Mouse (Mus musculus): ENCODE measurements at regions not wholly inside any gene's neighbourhood (a gene's known extent, or its start where the extent isn't known, plus 50 kb on each side); places are given as distances from the start of the nearest gene placed in this dataset.

DNA sequence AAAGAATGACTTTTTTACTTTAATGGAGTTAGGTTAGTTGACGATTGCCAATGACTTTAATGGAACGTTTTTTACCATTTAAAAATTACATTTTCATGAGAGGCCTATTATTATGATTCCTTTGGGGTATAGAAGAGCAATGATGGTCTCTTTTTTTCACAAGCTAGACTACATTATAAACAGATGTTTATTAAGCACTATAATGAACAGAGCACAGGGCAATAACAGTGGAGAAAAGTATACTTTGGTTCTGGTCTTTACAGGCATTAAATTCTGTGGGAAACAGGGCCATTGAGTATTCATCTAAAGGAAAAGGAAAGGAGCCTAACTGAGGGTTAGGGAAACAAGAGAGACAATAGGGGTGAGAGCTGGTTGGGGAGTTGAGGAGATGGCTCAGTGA lies 199.0 kb upstream of the Actbl2 start:
- H3K27me3 ChIP-seq, result no peaks in the 10 kb centered on the region
- H3K9ac ChIP-seq, result no peak overlapping the region
- no peak overlapping the region for H3K27ac ChIP-seq
- 56% methylated on average over 2 of the region's 2 CpGs for WGBS
- no peaks in the 10 kb centered on the region for H3K36me3 ChIP-seq
- H3K9me3 ChIP-seq, result no peaks in the 10 kb centered on the region
- no peak overlapping the region for H3K4me3 ChIP-seq
- no peak overlapping the region for H3K4me2 ChIP-seq (replicated peaks)
- H3K4me1 ChIP-seq, result no peaks in the 10 kb centered on the region
- ATAC-seq (ENCODE audit: insufficient number of reproducible peaks, insufficient read depth, low FRiP score, low TSS enrichment), result no peak

DNA sequence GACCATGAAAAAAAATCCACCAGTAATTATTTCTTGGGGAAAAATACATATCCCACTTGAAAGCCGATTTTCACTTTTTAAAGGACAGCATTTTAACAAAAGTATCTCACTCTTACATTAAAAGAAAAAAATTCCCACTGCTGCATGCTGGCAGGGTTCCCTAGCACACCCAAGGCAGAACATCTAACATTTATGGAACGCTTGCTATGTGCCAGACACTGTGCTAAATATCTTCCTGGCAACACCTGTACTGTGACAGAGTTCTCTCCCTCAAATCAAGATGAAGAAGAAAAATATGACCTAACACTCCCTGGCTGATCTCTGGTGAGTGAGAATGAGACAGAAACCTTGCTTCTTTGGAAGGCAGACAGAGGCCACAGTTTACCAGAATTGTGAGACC lies 167.1 kb upstream of the Actbl2 start:
- H3K4me2 ChIP-seq (replicated peaks), result no peak overlapping the region
- no peaks in the 10 kb centered on the region for H3K9me3 ChIP-seq
- no peak overlapping the region for H3K4me3 ChIP-seq
- no peaks in the 10 kb centered on the region for H3K27me3 ChIP-seq
- no peak for ATAC-seq (ENCODE audit: insufficient number of reproducible peaks, insufficient read depth, low FRiP score, low TSS enrichment)
- 83% methylated on average over 2 of the region's 2 CpGs for WGBS
- H3K4me1 ChIP-seq, result no peaks in the 10 kb centered on the region
- no peak overlapping the region for H3K27ac ChIP-seq
- H3K9ac ChIP-seq, result no peak overlapping the region
- no peaks in the 10 kb centered on the region for H3K36me3 ChIP-seq

DNA sequence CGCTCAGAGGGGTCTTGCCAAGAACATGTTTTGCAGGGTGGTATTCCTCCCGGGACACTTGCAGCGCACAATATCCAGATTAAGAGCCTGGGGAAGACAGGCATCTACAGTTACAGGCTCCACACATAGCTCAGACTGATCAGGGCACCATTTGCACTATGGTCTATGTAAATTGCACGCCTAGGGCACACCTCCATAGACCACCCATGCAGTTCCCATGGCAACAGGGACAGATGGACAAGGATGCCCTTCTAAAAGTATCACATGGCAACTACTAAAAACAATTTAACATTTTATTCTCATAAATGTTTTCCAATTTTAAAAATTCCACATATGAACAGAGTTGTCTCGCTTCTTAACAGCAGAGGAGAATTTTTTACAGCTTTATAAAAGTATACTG lies 158.7 kb upstream of the Actbl2 start:
- H3K4me1 ChIP-seq, result no peaks in the 10 kb centered on the region
- H3K36me3 ChIP-seq, result no peaks in the 10 kb centered on the region
- no peak overlapping the region for H3K9ac ChIP-seq
- H3K4me3 ChIP-seq, result no peak overlapping the region
- 88% methylated on average over 5 of the region's 5 CpGs for WGBS
- no peaks in the 10 kb centered on the region for H3K27me3 ChIP-seq
- ATAC-seq (ENCODE audit: insufficient number of reproducible peaks, insufficient read depth, low FRiP score, low TSS enrichment), result no peak
- no peak overlapping the region for H3K4me2 ChIP-seq (replicated peaks)
- no peak overlapping the region for H3K27ac ChIP-seq
- H3K9me3 ChIP-seq, result no peaks in the 10 kb centered on the region

DNA sequence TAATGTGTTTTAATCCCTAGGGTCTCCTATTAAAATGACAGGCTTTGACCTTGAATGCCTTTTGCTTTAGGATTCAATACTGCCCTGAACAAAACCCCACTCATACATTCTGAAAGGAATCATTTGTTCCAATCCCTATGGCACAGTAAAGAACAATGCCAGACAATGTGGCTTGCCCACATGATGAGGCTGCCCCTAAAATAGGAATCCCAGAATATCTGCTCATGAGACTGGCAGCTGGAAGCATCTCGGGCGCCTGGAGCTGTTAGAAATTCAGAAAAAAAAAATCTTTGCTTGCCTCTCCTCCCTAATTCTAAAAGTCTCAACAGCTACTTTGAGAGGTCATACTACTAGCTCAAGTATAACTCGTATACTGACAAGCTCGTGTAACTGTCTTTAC lies 157.5 kb upstream of the Actbl2 start:
- Histone ChIP-seq H3K9me3 (no peaks in the 10 kb centered on the region), H3K9ac (no peak overlapping the region), H3K36me3 (no peaks in the 10 kb centered on the region), H3K4me2 (replicated peaks) (no peak overlapping the region), H3K4me3 (no peak overlapping the region), H3K27me3 (no peaks in the 10 kb centered on the region), H3K27ac (no peak overlapping the region), H3K4me1 (no peaks in the 10 kb centered on the region)
- no peak for ATAC-seq (ENCODE audit: insufficient number of reproducible peaks, insufficient read depth, low FRiP score, low TSS enrichment)
- 87% methylated on average over 4 of the region's 4 CpGs for WGBS

DNA sequence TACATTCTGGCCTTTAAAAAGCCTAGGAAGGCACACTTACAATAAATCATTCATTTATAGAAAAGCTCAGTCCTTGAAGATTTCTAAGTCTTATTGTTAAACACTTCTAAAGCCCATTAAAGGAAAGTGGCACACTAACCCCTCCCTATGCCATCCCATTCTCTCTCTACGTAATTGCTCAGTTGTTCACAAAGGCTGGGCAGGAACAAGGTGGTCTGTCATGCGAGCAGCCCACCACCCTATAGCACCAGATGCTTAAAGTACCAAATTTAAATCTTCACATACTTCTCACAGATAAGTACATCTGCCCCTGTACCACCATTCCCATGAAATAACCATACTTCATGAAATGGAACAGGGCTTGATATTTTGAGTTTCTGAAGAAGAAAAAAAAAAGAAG lies 156.1 kb upstream of the Actbl2 start:
- 67% methylated on average over 2 of the region's 2 CpGs for WGBS
- no peak overlapping the region for H3K9ac ChIP-seq
- no peak for ATAC-seq (ENCODE audit: insufficient number of reproducible peaks, insufficient read depth, low FRiP score, low TSS enrichment)

DNA sequence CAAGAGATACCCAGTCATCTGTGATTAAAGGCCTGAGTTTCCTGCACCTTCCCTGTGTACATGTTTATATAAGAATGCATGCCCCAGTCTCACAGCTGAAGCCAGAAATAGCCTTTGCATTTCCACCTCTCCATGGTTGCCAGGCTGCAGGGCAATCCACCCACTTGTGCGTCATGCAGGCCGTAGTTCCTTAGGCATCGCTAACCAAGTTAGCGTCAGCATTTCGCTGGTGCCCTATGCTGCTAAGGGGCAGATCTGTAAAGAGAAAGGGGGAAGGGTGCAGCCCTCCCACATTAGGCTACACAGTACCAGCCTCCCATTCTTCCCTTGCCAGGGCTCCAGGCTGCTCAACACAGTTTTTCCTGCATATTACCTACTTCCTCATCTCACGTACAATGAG lies 155.6 kb upstream of the Actbl2 start:
- no peak for ATAC-seq (ENCODE audit: insufficient number of reproducible peaks, insufficient read depth, low FRiP score, low TSS enrichment)
- no peaks in the 10 kb centered on the region for H3K36me3 ChIP-seq
- WGBS, result 81% methylated on average over 6 of the region's 6 CpGs
- H3K4me1 ChIP-seq, result no peaks in the 10 kb centered on the region
- no peak overlapping the region for H3K27ac ChIP-seq
- H3K4me3 ChIP-seq, result no peak overlapping the region
- no peak overlapping the region for H3K4me2 ChIP-seq (replicated peaks)
- no peaks in the 10 kb centered on the region for H3K27me3 ChIP-seq
- H3K9me3 ChIP-seq, result no peaks in the 10 kb centered on the region
- no peak overlapping the region for H3K9ac ChIP-seq

More for the DNA sequence above, 156.1 kb upstream of the Actbl2 start:
- H3K4me3 ChIP-seq, result no peak overlapping the region
- no peaks in the 10 kb centered on the region for H3K27me3 ChIP-seq
- H3K36me3 ChIP-seq, result no peaks in the 10 kb centered on the region
- no peak overlapping the region for H3K4me2 ChIP-seq (replicated peaks)
- no peaks in the 10 kb centered on the region for H3K4me1 ChIP-seq
- H3K9me3 ChIP-seq, result no peaks in the 10 kb centered on the region
- no peak overlapping the region for H3K27ac ChIP-seq

DNA sequence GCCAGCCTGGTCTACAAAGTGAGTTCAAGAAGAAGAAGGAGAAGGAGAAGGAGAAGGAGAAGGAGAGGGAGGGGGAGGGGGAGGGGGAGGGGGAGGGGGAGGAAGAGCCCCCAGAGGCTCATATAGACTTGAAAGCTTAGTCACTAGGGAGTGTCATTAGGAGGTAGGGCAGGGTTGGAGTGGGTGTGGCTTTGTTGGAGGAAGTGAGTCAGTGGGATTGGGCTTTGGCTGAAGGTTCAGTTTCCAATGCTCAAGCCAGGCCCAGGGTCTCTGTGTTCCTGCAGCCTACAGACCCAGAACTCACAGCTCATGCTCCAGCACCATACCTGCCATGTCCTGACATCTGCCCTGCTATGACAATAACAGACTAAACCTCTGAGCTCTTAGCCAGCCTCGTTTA lies 154.4 kb upstream of the Actbl2 start:
- no peak overlapping the region for H3K9ac ChIP-seq
- no peaks in the 10 kb centered on the region for H3K9me3 ChIP-seq
- no peak overlapping the region for H3K4me2 ChIP-seq (replicated peaks)
- H3K27me3 ChIP-seq, result no peaks in the 10 kb centered on the region
- no peak overlapping the region for H3K4me3 ChIP-seq
- no peaks in the 10 kb centered on the region for H3K36me3 ChIP-seq
- H3K4me1 ChIP-seq, result no peaks in the 10 kb centered on the region
- no peak overlapping the region for H3K27ac ChIP-seq
- WGBS, result 84% methylated on average over 1 of the region's 1 CpGs
- ATAC-seq (ENCODE audit: insufficient number of reproducible peaks, insufficient read depth, low FRiP score, low TSS enrichment), result no peak

DNA sequence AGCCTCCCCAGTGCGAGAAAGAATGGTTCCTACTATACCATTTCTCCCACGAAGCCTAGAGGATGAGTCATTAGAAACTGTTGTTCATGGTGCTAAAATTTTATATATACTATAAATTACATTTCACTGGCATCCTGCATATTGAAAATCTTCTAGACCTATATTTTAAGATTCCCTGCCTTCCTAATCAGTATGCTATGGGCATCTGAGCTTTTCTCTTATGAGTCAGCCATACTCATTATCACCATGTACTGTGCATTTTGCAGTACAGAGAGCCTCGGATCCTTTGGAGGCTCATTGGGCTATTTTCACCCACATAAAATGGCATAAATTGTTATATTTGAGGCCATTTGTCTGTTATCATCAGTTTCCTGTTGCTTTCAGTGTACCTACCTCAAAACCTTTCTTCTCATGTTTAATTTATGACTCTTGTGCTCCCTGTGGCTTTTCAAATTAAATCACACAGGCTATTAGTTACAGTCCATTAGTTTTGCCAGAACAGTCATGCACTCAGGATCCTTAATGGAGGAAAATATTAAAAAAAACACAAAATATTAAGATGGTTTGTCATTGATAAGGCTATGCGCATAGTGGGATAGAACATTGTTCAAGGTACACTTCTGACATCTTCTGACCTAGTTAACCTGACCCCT lies 150.1 kb upstream of the Actbl2 start:
- Histone ChIP-seq H3K9ac (no peak overlapping the region), H3K4me1 (no peaks in the 10 kb centered on the region), H3K4me2 (replicated peaks) (no peak overlapping the region), H3K27me3 (no peaks in the 10 kb centered on the region), H3K27ac (no peak overlapping the region), H3K4me3 (no peak overlapping the region), H3K9me3 (no peaks in the 10 kb centered on the region), H3K36me3 (no peaks in the 10 kb centered on the region)
- WGBS, result 84% methylated on average over 4 of the region's 4 CpGs
- ATAC-seq (ENCODE audit: insufficient number of reproducible peaks, insufficient read depth, low FRiP score, low TSS enrichment), result no peak

- Histone ChIP-seq H3K27ac (no peak overlapping the region), H3K4me1 (no peaks in the 10 kb centered on the region), H3K4me3 (no peak overlapping the region), H3K36me3 (no peaks in the 10 kb centered on the region), H3K27me3 (no peaks in the 10 kb centered on the region), H3K9ac (no peak overlapping the region), H3K9me3 (no peaks in the 10 kb centered on the region), H3K4me2 (replicated peaks) (no peak overlapping the region)
- no peak for ATAC-seq (ENCODE audit: insufficient number of reproducible peaks, insufficient read depth, low FRiP score, low TSS enrichment)
- WGBS, result 62% methylated on average over 3 of the region's 3 CpGs
Measured at GRCm38 (mm10) chr13:111131108-111131507, 123.7 kb upstream of the Actbl2 start.

DNA sequence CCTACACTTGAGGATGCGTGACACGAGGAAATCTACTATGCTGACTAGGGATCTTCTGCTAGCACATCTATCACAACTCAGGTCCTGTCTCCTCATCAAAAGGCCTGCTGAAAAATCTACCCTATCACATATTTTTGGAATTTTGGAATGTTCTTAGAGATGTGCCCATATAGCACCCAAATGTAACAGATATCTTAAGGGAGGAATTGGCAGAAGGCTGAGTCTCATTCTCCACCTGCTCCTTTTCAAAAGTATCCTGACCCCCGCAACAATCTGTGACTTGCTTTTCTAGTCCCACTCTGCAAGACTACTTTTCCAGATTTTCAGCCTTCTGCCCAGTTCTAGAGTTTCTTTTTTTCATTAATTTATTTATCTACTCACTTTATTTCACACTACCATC lies 118.4 kb upstream of the Actbl2 start:
- no peak for ATAC-seq (ENCODE audit: insufficient number of reproducible peaks, insufficient read depth, low FRiP score, low TSS enrichment)

DNA sequence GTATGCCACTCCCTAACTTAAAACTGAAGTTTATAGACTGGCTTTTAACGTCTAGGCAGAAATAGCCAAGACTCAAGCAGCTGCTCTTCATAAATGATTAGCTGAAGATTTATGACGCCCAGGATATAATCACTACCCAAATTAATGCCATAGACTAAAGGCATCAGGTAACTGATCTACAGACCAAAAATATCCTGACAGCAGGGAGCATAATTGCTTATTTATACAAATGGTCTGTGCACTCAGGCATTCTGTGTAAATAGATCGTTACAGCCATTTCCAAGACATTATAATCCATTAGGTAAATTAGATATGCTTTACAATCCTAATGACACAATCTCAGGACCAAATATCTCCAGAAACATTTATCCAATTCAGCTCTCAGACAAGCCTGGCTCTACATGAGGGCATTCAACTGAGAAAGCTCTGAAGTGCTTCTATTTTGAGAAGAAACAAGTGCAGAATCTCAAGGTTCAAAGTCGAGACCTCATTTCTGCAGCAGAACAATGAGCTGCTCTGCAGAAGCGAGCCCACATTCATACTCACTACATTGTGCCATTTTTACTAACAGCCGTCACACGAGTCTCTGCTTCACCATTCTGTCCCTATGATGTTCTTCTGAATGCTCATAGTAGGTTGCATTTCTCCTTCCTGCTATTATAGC lies 111.9 kb upstream of the Actbl2 start:
- WGBS, result 65% methylated on average over 7 of the region's 7 CpGs
- H3K36me3 ChIP-seq, result no peaks in the 10 kb centered on the region
- H3K4me3 ChIP-seq, result no peak overlapping the region
- no peak overlapping the region for H3K4me2 ChIP-seq (replicated peaks)
- ATAC-seq (ENCODE audit: insufficient number of reproducible peaks, insufficient read depth, low FRiP score, low TSS enrichment), result no peak
- H3K9me3 ChIP-seq, result no peaks in the 10 kb centered on the region
- H3K27me3 ChIP-seq, result no peaks in the 10 kb centered on the region
- H3K4me1 ChIP-seq, result no peaks in the 10 kb centered on the region
- no peak overlapping the region for H3K27ac ChIP-seq
- no peak overlapping the region for H3K9ac ChIP-seq

More for the DNA sequence above, 118.4 kb upstream of the Actbl2 start:
- WGBS, result 86% methylated on average over 3 of the region's 3 CpGs
- Histone ChIP-seq H3K9ac (no peak overlapping the region), H3K4me3 (no peak overlapping the region), H3K9me3 (no peaks in the 10 kb centered on the region), H3K27me3 (no peaks in the 10 kb centered on the region), H3K4me1 (no peaks in the 10 kb centered on the region), H3K27ac (no peak overlapping the region), H3K4me2 (replicated peaks) (no peak overlapping the region), H3K36me3 (no peaks in the 10 kb centered on the region)

- no peaks in the 10 kb centered on the region for H3K9me3 ChIP-seq
- H3K4me2 ChIP-seq (replicated peaks), result no peak overlapping the region
- ATAC-seq (ENCODE audit: insufficient number of reproducible peaks, insufficient read depth, low FRiP score, low TSS enrichment), result no peak
- no peak overlapping the region for H3K4me3 ChIP-seq
- no peaks in the 10 kb centered on the region for H3K4me1 ChIP-seq
- WGBS, result 79% methylated on average over 3 of the region's 3 CpGs
- no peaks in the 10 kb centered on the region for H3K36me3 ChIP-seq
- no peaks in the 10 kb centered on the region for H3K27me3 ChIP-seq
- no peak overlapping the region for H3K27ac ChIP-seq
- no peak overlapping the region for H3K9ac ChIP-seq
Measured at GRCm38 (mm10) chr13:111144721-111145120, 110.1 kb upstream of the Actbl2 start.

Measured in embryonic facial prominence, embryonic 12.5 days (tissue).